Mouse (Mus musculus): ENCODE measurements around the gene Asprv1.

Asprv1 gene

GRCm38 (mm10) chr6:86623201-86623600 lies 4.8 kb upstream of the Asprv1 start:
- no peak for DNase-seq (ENCODE audit: low read depth, low spot score)

GRCm38 (mm10) chr6:86624074-86625030 lies 3.6 kb upstream of the Asprv1 start:
- DNase-seq (ENCODE audit: low read depth, low spot score) = no peak

GRCm38 (mm10) chr6:86630141-86630540 lies 2.2 kb downstream of the Asprv1 start:
- no peak for DNase-seq (ENCODE audit: low read depth, low spot score)

- DNase-seq (ENCODE audit: low read depth, low spot score) = no peak
Observed at GRCm38 (mm10) chr6:86636495-86636894, 8.5 kb downstream of the Asprv1 start.

- DNase-seq (ENCODE audit: low read depth, low spot score) = no peak
Observed at GRCm38 (mm10) chr6:86637171-86637835, 9.3 kb downstream of the Asprv1 start.

- DNase-seq (ENCODE audit: low read depth, low spot score) = no peak
Observed at GRCm38 (mm10) chr6:86637860-86638259, 9.9 kb downstream of the Asprv1 start.

GRCm38 (mm10) chr6:86638434-86638833 lies 10.5 kb downstream of the Asprv1 start:
- no peak for DNase-seq (ENCODE audit: low read depth, low spot score)

GRCm38 (mm10) chr6:86639180-86640160 lies 11.5 kb downstream of the Asprv1 start:
- no peak for DNase-seq (ENCODE audit: low read depth, low spot score)

- DNase-seq (ENCODE audit: low read depth, low spot score) = no peak
Observed at GRCm38 (mm10) chr6:86640161-86640560, 12.2 kb downstream of the Asprv1 start.

GRCm38 (mm10) chr6:86640776-86641175 lies 12.8 kb downstream of the Asprv1 start:
- no peak for DNase-seq (ENCODE audit: low read depth, low spot score)

GRCm38 (mm10) chr6:86641716-86642115 lies 13.8 kb downstream of the Asprv1 start:
- DNase-seq (ENCODE audit: low read depth, low spot score) = no peak

- DNase-seq (ENCODE audit: low read depth, low spot score) = no peak
Observed at GRCm38 (mm10) chr6:86644775-86645400, 16.9 kb downstream of the Asprv1 start.

- no peak for DNase-seq (ENCODE audit: low read depth, low spot score)
Observed at GRCm38 (mm10) chr6:86645551-86645950, 17.6 kb downstream of the Asprv1 start.

GRCm38 (mm10) chr6:86646143-86646542 lies 18.2 kb downstream of the Asprv1 start:
- no peak for DNase-seq (ENCODE audit: low read depth, low spot score)

- no peak for DNase-seq (ENCODE audit: low read depth, low spot score)
Observed at GRCm38 (mm10) chr6:86653026-86653425, 25.1 kb downstream of the Asprv1 start.

GRCm38 (mm10) chr6:86654270-86654916 lies 26.4 kb downstream of the Asprv1 start:
- DNase-seq (ENCODE audit: low read depth, low spot score) = no peak

GRCm38 (mm10) chr6:86658501-86658900 lies 30.5 kb downstream of the Asprv1 start:
- no peak for DNase-seq (ENCODE audit: low read depth, low spot score)

- DNase-seq (ENCODE audit: low read depth, low spot score) = no peak
Observed at GRCm38 (mm10) chr6:86660161-86660877, 32.4 kb downstream of the Asprv1 start.

GRCm38 (mm10) chr6:86665076-86665475 lies 37.1 kb downstream of the Asprv1 start:
- no peak for DNase-seq (ENCODE audit: low read depth, low spot score)
